9 mouse cellular contexts compared by ENCODE assay signal in the genomic region with DNA sequence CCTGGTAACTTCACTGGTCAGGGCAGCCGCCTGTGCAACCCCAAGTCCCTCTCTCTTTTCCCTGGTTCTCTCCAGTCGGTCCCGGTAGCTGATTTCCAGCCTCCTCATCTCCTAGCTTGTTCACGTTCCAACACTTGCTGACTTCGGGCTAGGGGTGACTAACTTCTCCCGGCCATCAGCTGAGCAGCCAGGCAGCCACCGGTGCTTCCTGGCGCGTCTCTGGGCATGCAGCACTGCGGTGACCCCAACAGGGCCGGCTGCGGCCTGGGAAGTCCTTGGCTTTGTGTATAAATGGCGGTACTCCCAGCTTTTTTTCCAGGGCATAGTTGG. TPM values are rescaled to one million over a fixed set of nuclear protein-coding genes. Genes with fewer than 3 reads are reported as not detected.
DNase-seq lines count a peak whose midpoint lies in the region; ATAC-seq lines count a peak whose summit lies in the region.
"Had no signal": no experiment of that assay in that cellular context is flagged by ENCODE, and none has a peak within 500 bp of the region (broad histone marks: within the 10 kb centered on the region; RNA-seq: fewer than 3 reads in every experiment).

A gene (minus strand): TSS at position 248 of the 330 bp plus-strand sequence.

- peak within 1 kb of the TSS; percentile 85 for H3K27ac ChIP-seq in kidney, embryonic 15.5 days
- peak within 1 kb of the TSS; percentile 58 for H3K27ac ChIP-seq in midbrain, embryonic 15.5 days

- WGBS in kidney, embryonic 15.5 days: 5% methylated on average over 13 of the region's 13 CpGs
- WGBS in midbrain, embryonic 15.5 days: 5% methylated on average over 13 of the region's 13 CpGs

- peak within 1 kb of the TSS; percentile 95 for H3K4me2 ChIP-seq in kidney, embryonic 15.5 days
- H3K4me2 ChIP-seq in midbrain, embryonic 15.5 days: peak within 1 kb of the TSS; percentile 96

- ATAC-seq in kidney, embryonic 15.5 days (replicated peaks; ENCODE audit: low FRiP score): 0 out of 2 replicates have a peak, but pooled peaks have one; percentile 22
- ATAC-seq in midbrain, embryonic 15.5 days (replicated peaks): 0 out of 2 replicates have a peak, but pooled peaks have one; percentile 3

- no peaks in the 10 kb centered on the region for H3K36me3 ChIP-seq in kidney, embryonic 15.5 days
- no peaks in the 10 kb centered on the region for H3K36me3 ChIP-seq in midbrain, embryonic 15.5 days (replicated peaks)

- H3K9me3 ChIP-seq in kidney, embryonic 15.5 days (replicated peaks): no peaks in the 10 kb centered on the region
- no peaks in the 10 kb centered on the region for H3K9me3 ChIP-seq in midbrain, embryonic 15.5 days

- H3K4me1 ChIP-seq in kidney, embryonic 15.5 days: peaks cover 20% of the 10 kb centered on the region
- peaks cover 5% of the 10 kb centered on the region for H3K4me1 ChIP-seq in midbrain, embryonic 15.5 days

- H3K4me3 ChIP-seq in kidney, embryonic 15.5 days (replicated peaks): peak within 1 kb of the TSS; percentile 58
- H3K4me3 ChIP-seq in midbrain, embryonic 15.5 days: peak within 1 kb of the TSS; percentile 63

- no peaks in the 10 kb centered on the region for H3K27me3 ChIP-seq in kidney, embryonic 15.5 days
- peaks cover 15% of the 10 kb centered on the region for H3K27me3 ChIP-seq in midbrain, embryonic 15.5 days (replicated peaks)

- DNase-seq in heart, adult 11 months: peak; percentile 96
- DNase-seq in heart, adult 8-10 months (ENCODE audit: low spot score): no peak
- peak; percentile 38 for DNase-seq in adrenal gland, postnatal 25 days
- DNase-seq in gonadal fat pad, adult 2 months (ENCODE audit: low read depth): no peak
- DNase-seq in right cerebral cortex, postnatal 4 days: no peak
- no peak for DNase-seq in right cerebral cortex, adult 18-20 months

- peak within 1 kb of the TSS; percentile 61 for H3K9ac ChIP-seq in kidney, embryonic 15.5 days
- peak within 1 kb of the TSS; percentile 58 for H3K9ac ChIP-seq in midbrain, embryonic 15.5 days

RNA-seq across cellular contexts. Expression of the gene that starts here (rescaled TPM):
- total RNA-seq in heart, adult 8-10 months (2022): 1 to 10 TPM; 5.6 to 7.9 (median 6.0) TPM
- total RNA-seq in adrenal gland, postnatal 25 days (2021): 8.1 and 9.1 TPM in 2 replicates
- 18.7 and 32.2 TPM in 2 replicates for polyA plus RNA-seq in gonadal fat pad, adult 2 months (2012; rRNA removed)
- polyA plus RNA-seq in kidney, embryonic 15.5 days (2015; fragmentation: Nextera tagmentation; extraction: Ambion mirVana): 5.2 and 5.3 TPM in 2 replicates
- polyA plus RNA-seq in midbrain, embryonic 15.5 days (2015; fragmentation: Nextera tagmentation; extraction: Ambion mirVana): 1.9 and 2.3 TPM in 2 replicates
- total RNA-seq: MEL had no signal

Comparison
In these comparisons a context has a peak if more than half of its experiments do, and no peak if none do; other contexts are left out.
1. DNase-seq: peak in heart, adult 11 months (single experiment) and adrenal gland, postnatal 25 days (single experiment); none in heart, adult 8-10 months (single experiment), gonadal fat pad, adult 2 months (single experiment), right cerebral cortex, postnatal 4 days (single experiment) and right cerebral cortex, adult 18-20 months (single experiment).